Mouse (Mus musculus) forebrain, embryonic 16.5 days (tissue): ENCODE measurements around the gene Kprp. TPM values are rescaled to one million over a fixed set of nuclear protein-coding genes. Genes with fewer than 3 reads are reported as not detected.
"Not testable (repeated sequence)": the region's sequence is repeated elsewhere in the genome, so short reads cannot be mapped to it uniquely, and the experiment has no call there.

ENCODE experiments used
- ATAC-seq: fragments of 200-750 bp; cut with Nextera tagmentation; 2 replicates; pipeline ENCODE4 v1.8.0; 2017; ENCODE audit warnings: mild to moderate bottlenecking, moderate library complexity
- H3K27ac ChIP-seq: fragments of 300-500 bp; sonication (generic); 2 replicates; pipeline ENCODE4 v1.5.1; 2014; ENCODE audit warnings: low read length, control low read depth
- H3K27me3 ChIP-seq: fragments of 300-500 bp; sonication (generic); replicated peaks from 2 replicates; pipeline ENCODE4 v1.6.1; 2014; ENCODE audit warnings: low read length; ENCODE audit not compliant: control insufficient read depth, insufficient read depth
- H3K36me3 ChIP-seq: fragments of 300-500 bp; sonication (generic); 2 replicates; pipeline ENCODE4 v1.6.1; 2014; ENCODE audit not compliant: control insufficient read depth, insufficient read depth
- H3K4me1 ChIP-seq: fragments of 300-500 bp; sonication (generic); replicated peaks from 2 replicates; pipeline ENCODE4 v1.6.1; 2014; ENCODE audit warnings: low read length; ENCODE audit not compliant: control insufficient read depth, insufficient read depth
- H3K4me2 ChIP-seq: fragments of 300-500 bp; sonication (generic); 2 replicates; pipeline ENCODE4 v1.6.1; 2014; ENCODE audit warnings: mild to moderate bottlenecking, low read length, control low read depth
- H3K4me3 ChIP-seq: fragments of 300-500 bp; sonication (generic); replicated peaks from 2 replicates; pipeline ENCODE4 v1.5.1; 2014; ENCODE audit warnings: mild to moderate bottlenecking, low read length, control low read depth
- H3K9ac ChIP-seq: fragments of 300-500 bp; sonication (generic); replicated peaks from 2 replicates; pipeline ENCODE4 v1.6.1; 2014; ENCODE audit warnings: low read depth, low read length, control low read depth
- H3K9me3 ChIP-seq: fragments of 300-500 bp; sonication (generic); 2 replicates; pipeline ENCODE4 v1.6.1; 2016; ENCODE audit warnings: low read length; ENCODE audit not compliant: control insufficient read depth
- WGBS: fragments of 180-500 bp; shearing (Covaris S2); extraction: QIAGEN DNeasy Blood & Tissue Kit; methylation state at CpG from one replicate; pipeline ENCODE4 v1.1.7; 2014; 5-methylcytosine and 5-hydroxymethylcytosine counted together
- polyA plus RNA-seq: library from polyadenylated mRNA; unstranded; fragments of >200 nt; fragmentation: Nextera tagmentation; extraction: Ambion mirVana; gene quantifications from 2 replicates; pipeline ENCODE4 v1.2.1, GENCODE M21; 2015

Kprp gene
- not detected in 2 replicates for polyA plus RNA-seq

- ATAC-seq: no peak
- Histone ChIP-seq H3K36me3 (no peaks in the 10 kb centered on the region), H3K27me3 (no peaks in the 10 kb centered on the region), H3K27ac (no peak within 1 kb of the TSS), H3K4me2 (no peak within 1 kb of the TSS), H3K9ac (no peak within 1 kb of the TSS), H3K4me1 (no peaks in the 10 kb centered on the region), H3K4me3 (no peak within 1 kb of the TSS), H3K9me3 (no peaks in the 10 kb centered on the region)
- 57% methylated on average over 1 of the region's 1 CpGs for WGBS
Measured at GRCm38 (mm10) chr3:92827108-92827507, at the start of gene Kprp. Gene Kprp (minus strand): TSS chr3:92827247.

DNA sequence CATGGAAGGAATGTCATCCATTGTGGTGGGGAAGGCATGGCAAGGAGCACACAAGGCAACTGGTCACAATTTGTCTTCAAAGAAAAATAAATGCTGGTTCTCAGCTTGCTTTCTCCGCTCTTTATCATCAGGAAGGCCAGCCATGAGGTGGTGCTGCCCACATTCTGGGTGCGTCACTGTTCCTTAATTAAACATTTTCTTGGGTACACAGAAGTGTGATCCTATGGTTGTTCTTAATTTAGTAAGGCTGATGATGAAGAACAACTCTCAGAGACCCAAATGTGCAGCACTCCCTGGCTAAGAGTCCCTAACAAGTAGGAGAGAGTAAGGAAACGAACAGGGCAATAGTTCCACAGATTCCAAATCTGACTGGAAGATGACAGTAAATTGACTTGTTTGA is 47.1 kb upstream of the Kprp start:
- no peak for ATAC-seq
- Histone ChIP-seq H3K4me2 (no peak overlapping the region), H3K9me3 (no peaks in the 10 kb centered on the region), H3K27me3 (no peaks in the 10 kb centered on the region), H3K9ac (no peak overlapping the region), H3K4me3 (no peak overlapping the region), H3K36me3 (no peaks in the 10 kb centered on the region), H3K27ac (no peak overlapping the region), H3K4me1 (no peaks in the 10 kb centered on the region)
- 88% methylated on average over 3 of the region's 3 CpGs for WGBS

GRCm38 (mm10) chr3:92870116-92870515 is 43.1 kb upstream of the Kprp start, which contains the start of gene 2310050C09Rik:
Gene 2310050C09Rik (minus strand): TSS chr3:92870216.
- H3K27ac ChIP-seq: no peak within 1 kb of the TSS
- no peaks in the 10 kb centered on the region for H3K9me3 ChIP-seq

DNA sequence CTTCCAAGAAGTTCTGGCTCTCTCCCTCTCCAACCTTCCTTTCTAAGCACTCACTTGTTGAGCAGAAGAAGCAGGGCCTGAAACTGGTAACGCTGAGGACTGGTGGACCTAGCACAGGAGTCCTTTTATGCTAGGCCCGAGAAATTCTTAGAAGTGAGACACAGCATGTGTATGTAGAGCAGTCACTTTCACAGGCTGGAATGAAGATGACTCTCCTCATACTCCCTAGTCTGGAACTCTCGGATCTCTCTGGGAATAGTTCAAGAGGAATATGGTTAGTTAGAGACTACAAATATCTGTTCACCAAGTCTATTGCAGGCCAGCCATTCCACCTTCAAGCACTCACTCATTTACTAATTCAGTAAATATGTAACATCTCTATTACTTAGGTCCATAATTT is 24.1 kb upstream of the Kprp start, which contains the start of gene Lce1l:
Lce1l (minus strand) TSS at position 101 of the 400 bp plus-strand sequence.
- H3K4me3 ChIP-seq: no peak within 1 kb of the TSS
- no peaks in the 10 kb centered on the region for H3K4me1 ChIP-seq
- H3K9me3 ChIP-seq: no peaks in the 10 kb centered on the region
- no peak for ATAC-seq
- H3K27ac ChIP-seq: no peak within 1 kb of the TSS
- H3K27me3 ChIP-seq: no peaks in the 10 kb centered on the region
- H3K9ac ChIP-seq: no peak within 1 kb of the TSS
- H3K4me2 ChIP-seq: no peak within 1 kb of the TSS
- no peaks in the 10 kb centered on the region for H3K36me3 ChIP-seq
- WGBS: 93% methylated on average over 3 of the region's 3 CpGs

More at GRCm38 (mm10) chr3:92870116-92870515, 43.1 kb upstream of the Kprp start, which contains the start of gene 2310050C09Rik:
- Histone ChIP-seq H3K36me3 (no peaks in the 10 kb centered on the region), H3K4me3 (no peak within 1 kb of the TSS), H3K4me1 (no peaks in the 10 kb centered on the region), H3K27me3 (no peaks in the 10 kb centered on the region), H3K4me2 (no peak within 1 kb of the TSS), H3K9ac (no peak within 1 kb of the TSS)
- WGBS: 88% methylated on average over 4 of the region's 4 CpGs
- ATAC-seq: no peak

DNA sequence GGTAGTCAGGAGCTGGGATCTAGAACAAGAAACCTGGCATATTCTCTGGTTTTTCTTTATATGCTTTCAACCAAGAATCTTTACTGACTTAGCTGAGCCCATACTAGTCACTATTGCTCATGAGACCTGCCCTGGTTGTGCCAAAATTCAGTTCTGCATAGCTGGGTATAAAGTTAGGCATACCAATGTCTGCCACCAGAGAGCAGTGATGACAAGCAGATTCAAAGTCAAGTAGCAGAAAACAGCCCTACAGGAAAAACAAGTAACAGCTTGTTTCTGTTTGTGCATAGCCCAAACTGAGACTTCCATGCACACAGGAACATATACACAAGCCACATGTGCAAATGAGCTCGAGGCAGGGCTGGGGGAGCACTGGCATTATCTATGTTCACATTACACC is 1.2 kb downstream of the Kprp start:
- Histone ChIP-seq H3K4me1 (no peaks in the 10 kb centered on the region), H3K27ac (no peak overlapping the region), H3K36me3 (no peaks in the 10 kb centered on the region), H3K9me3 (no peaks in the 10 kb centered on the region), H3K4me2 (no peak overlapping the region), H3K27me3 (no peaks in the 10 kb centered on the region), H3K4me3 (no peak overlapping the region), H3K9ac (no peak overlapping the region)
- ATAC-seq: no peak
- WGBS: 38% methylated on average over 1 of the region's 1 CpGs

DNA sequence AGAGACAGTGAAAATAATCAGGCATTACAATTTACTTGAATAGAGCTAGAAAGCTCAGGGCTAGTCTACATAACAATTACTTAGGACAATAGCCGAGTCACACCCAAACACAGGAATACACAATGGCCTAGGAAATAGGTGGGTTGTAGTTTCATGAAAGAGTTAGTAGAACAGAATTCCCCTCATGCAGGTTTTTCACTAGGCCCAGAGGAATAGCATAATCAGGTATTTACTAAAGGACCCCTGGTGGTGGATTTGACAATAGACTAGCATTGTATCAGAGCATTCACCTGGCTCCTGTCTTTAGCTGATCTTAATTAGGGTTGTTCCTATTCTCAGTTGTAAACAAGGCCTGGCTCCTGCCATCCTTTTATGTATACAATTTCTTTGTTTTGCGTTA is 11.0 kb downstream of the Kprp start:
- H3K9me3 ChIP-seq, H3K27ac ChIP-seq, H3K27me3 ChIP-seq, H3K4me1 ChIP-seq, ATAC-seq, H3K36me3 ChIP-seq, H3K4me3 ChIP-seq, H3K9ac ChIP-seq, H3K4me2 ChIP-seq: not testable (repeated sequence)
- 89% methylated on average over 2 of the region's 2 CpGs for WGBS

GRCm38 (mm10) chr3:92815581-92815980 is 11.5 kb downstream of the Kprp start:
- ATAC-seq: no peak

GRCm38 (mm10) chr3:92807791-92808190 is 19.3 kb downstream of the Kprp start, which contains the start of gene Lce1k:
Gene Lce1k (minus strand): TSS chr3:92807891.
- ATAC-seq: no peak
- Histone ChIP-seq H3K4me1 (no peaks in the 10 kb centered on the region), H3K36me3 (no peaks in the 10 kb centered on the region), H3K9ac (no peak within 1 kb of the TSS), H3K4me3 (no peak within 1 kb of the TSS), H3K27ac (no peak within 1 kb of the TSS), H3K4me2 (no peak within 1 kb of the TSS), H3K27me3 (no peaks in the 10 kb centered on the region), H3K9me3 (no peaks in the 10 kb centered on the region)

More at GRCm38 (mm10) chr3:92815581-92815980, 11.5 kb downstream of the Kprp start:
- H3K4me2 ChIP-seq: no peak overlapping the region
- no peak overlapping the region for H3K4me3 ChIP-seq
- WGBS: 94% methylated on average over 3 of the region's 3 CpGs
- H3K27ac ChIP-seq: no peak overlapping the region
- H3K27me3 ChIP-seq: no peaks in the 10 kb centered on the region
- H3K9me3 ChIP-seq: no peaks in the 10 kb centered on the region
- H3K36me3 ChIP-seq: no peaks in the 10 kb centered on the region
- H3K9ac ChIP-seq: no peak overlapping the region
- no peaks in the 10 kb centered on the region for H3K4me1 ChIP-seq

- no peaks in the 10 kb centered on the region for H3K4me1 ChIP-seq
- 95% methylated on average over 1 of the region's 1 CpGs for WGBS
- ATAC-seq: no peak
- no peaks in the 10 kb centered on the region for H3K9me3 ChIP-seq
- H3K36me3 ChIP-seq: no peaks in the 10 kb centered on the region
- no peaks in the 10 kb centered on the region for H3K27me3 ChIP-seq
- H3K4me2 ChIP-seq: no peak within 1 kb of the TSS
- H3K9ac ChIP-seq: no peak within 1 kb of the TSS
- no peak within 1 kb of the TSS for H3K27ac ChIP-seq
- H3K4me3 ChIP-seq: no peak within 1 kb of the TSS
Measured at GRCm38 (mm10) chr3:92790414-92790813, 36.6 kb downstream of the Kprp start, which contains the start of gene Lce1j. Gene Lce1j (minus strand): TSS chr3:92790514.

- no peak within 1 kb of the TSS for H3K4me2 ChIP-seq
- no peaks in the 10 kb centered on the region for H3K4me1 ChIP-seq
- H3K9ac ChIP-seq: no peak within 1 kb of the TSS
- H3K27ac ChIP-seq: no peak within 1 kb of the TSS
- WGBS: 77% methylated on average over 1 of the region's 1 CpGs
- H3K9me3 ChIP-seq: no peaks in the 10 kb centered on the region
- no peak within 1 kb of the TSS for H3K4me3 ChIP-seq
- H3K36me3 ChIP-seq: no peaks in the 10 kb centered on the region
- ATAC-seq: no peak
- no peaks in the 10 kb centered on the region for H3K27me3 ChIP-seq
Measured at GRCm38 (mm10) chr3:92778799-92779198, 48.2 kb downstream of the Kprp start, which contains the start of gene Lce1i. Gene Lce1i (minus strand): TSS chr3:92778899.
